Comparison of ENCODE assay signal across 20 mouse cellular contexts in the genomic region with DNA sequence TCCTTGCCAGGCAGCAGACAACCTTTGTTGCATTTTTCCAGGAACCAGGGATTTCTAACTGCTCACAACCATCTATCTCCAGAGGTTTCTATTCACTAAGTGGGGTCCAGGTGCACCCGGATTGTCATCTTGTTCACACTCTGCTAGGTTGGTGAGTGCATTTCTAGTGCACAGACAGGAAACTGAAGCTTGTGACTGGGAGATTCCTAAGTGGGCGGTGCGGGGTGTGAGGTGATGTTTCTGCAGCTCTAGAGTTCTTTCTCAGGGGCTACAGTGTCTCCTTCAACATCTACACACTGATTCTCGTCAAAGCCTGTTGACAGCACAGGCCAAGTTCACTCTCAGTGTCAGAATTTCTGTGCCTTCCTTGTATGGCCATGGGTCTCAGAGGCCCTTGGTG.
"Had no signal": no experiment of that assay in that cellular context is flagged by ENCODE, and none has a peak within 500 bp of the region (broad histone marks: within the 10 kb centered on the region; RNA-seq: fewer than 3 reads in every experiment).

No protein-coding gene starts in this region.

- H3K4me3 ChIP-seq: midbrain, embryonic 10.5 days; midbrain, embryonic 12.5 days; myocyte; neural tube, embryonic 13.5 days; neural tube, embryonic 15.5 days had no signal

- ATAC-seq: midbrain, embryonic 16.5 days had no signal

- H3K9ac ChIP-seq: lung, embryonic 14.5 days; midbrain, embryonic 12.5 days; neural tube, embryonic 13.5 days; neural tube, embryonic 15.5 days had no signal

- H3K27ac ChIP-seq: macrophage; midbrain, embryonic 10.5 days; midbrain, embryonic 12.5 days; neural tube, embryonic 13.5 days; neural tube, embryonic 15.5 days had no signal

- H3K27me3 ChIP-seq: midbrain, embryonic 12.5 days; neural tube, embryonic 13.5 days; neural tube, embryonic 15.5 days had no signal

- H3K36me3 ChIP-seq: midbrain, embryonic 12.5 days; neural tube, embryonic 13.5 days; neural tube, embryonic 15.5 days had no signal

- H3K9me3 ChIP-seq: midbrain, embryonic 10.5 days; midbrain, embryonic 12.5 days; neural tube, embryonic 13.5 days; neural tube, embryonic 15.5 days had no signal

- H3K4me2 ChIP-seq: lung, embryonic 14.5 days; midbrain, embryonic 12.5 days; neural tube, embryonic 13.5 days; neural tube, embryonic 15.5 days had no signal

- DNase-seq: lung, adult 18-20 months; lung, embryonic 14.5 days; lung, postnatal 10 days; lung, postnatal 36 days; midbrain, embryonic 14.5 days; retina, postnatal 1 day; right cerebral cortex, adult 18-20 months; right cerebral cortex, postnatal 25 days; right cerebral cortex, postnatal 4 days; spleen, adult 18-20 months; thymus, adult 18-20 months; thymus, postnatal 14 days; thymus, postnatal 36 days had no signal
